Mouse (Mus musculus): Measurements from ENCODE around the gene Sspn. TPM values are rescaled to one million over a fixed set of nuclear protein-coding genes. Genes with fewer than 3 reads are reported as not detected.

Gene Sspn
- total and polyA plus RNA-seq, 3 experiments = not detected

DNA sequence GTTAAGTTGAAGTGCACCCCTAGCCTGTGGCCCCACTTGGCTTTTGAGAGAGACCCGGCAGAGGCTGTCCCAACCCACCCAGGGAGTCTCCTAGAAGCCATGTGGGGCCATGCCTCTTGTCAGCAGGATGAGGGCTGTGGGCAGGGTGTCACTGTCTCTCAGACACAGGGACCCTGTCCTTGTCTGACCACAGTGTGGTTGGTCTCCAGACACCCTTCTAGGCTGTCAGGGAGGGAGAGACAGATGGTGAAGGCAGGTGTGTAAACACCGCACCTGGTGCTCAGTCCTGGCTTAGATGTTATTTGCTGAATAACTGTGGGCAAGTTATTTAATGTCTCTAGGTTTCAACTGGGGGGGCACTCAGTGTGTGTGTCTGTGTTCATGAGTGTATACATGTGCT is 4.5 kb downstream of the Sspn start:
- no peak for TF ChIP-seq MAFK (IDR thresholded peaks at IDR 0.05; ENCODE audit: borderline replicate concordance, low read depth, low read length)
- no peak for TF ChIP-seq EP300 (IDR thresholded peaks at IDR 0.05; ENCODE audit: low read depth in 1 of 2, low read length in 2 of 2)
- TF ChIP-seq USF1 (IDR thresholded peaks at IDR 0.05; ENCODE audit: low read depth, low read length) = no peak
- no peak for TF ChIP-seq ETS1 (IDR thresholded peaks at IDR 0.05; ENCODE audit: low read depth, low read length)
- TF ChIP-seq CHD2 (IDR thresholded peaks at IDR 0.05; ENCODE audit: low read length) = no peak
- no peak for DNase-seq (ENCODE audit: low read depth, low spot score)
- Histone ChIP-seq H3K9ac (ENCODE audit: control insufficient read depth, low read depth, low read length, poor library complexity, severe bottlenecking) (no peak overlapping the region), H3K4me1 (ENCODE audit: control insufficient read depth in 1 of 2, insufficient read depth in 2 of 2, low read length in 2 of 2) (no peaks in the 10 kb centered on the region), H3K4me3 (ENCODE audit: control insufficient read depth in 1 of 2, insufficient read depth in 1 of 2, low read depth in 2 of 2, low read length in 2 of 2) (no peak overlapping the region), H3K36me3 (ENCODE audit: control insufficient read depth in 1 of 2, insufficient read depth in 2 of 2, low read length in 2 of 2) (no peaks in the 10 kb centered on the region), H3K27ac (ENCODE audit: control insufficient read depth, low read depth, low read length) (no peak overlapping the region), H3K9me3 (replicated peaks; ENCODE audit: insufficient read depth, low read length) (no peaks in the 10 kb centered on the region), H3K79me2 (ENCODE audit: control insufficient read depth, insufficient read depth, low read length, poor library complexity) (no peaks in the 10 kb centered on the region), H3K27me3 (ENCODE audit: control insufficient read depth in 1 of 2, insufficient read depth in 2 of 2, low read length in 2 of 2) (no peaks in the 10 kb centered on the region)

DNA sequence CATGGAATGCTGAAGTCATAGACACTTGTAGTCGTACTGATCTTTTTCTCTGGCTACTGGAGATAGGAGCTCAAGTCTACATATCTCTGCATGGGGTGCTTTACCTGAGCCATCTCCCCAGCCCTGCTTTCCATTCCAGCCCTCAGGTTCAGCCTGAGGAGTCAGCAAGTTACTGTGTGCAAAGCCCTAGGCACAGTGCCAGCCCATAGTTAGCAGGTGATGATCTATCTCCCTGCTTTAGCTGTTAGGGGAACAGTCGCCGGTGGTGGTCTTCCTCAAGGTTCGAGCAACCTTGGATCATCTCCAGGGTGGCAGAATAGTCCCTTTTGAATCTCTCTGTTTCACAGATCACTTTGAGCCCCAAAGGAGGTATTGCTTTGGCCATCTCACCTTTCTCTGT is 5.1 kb downstream of the Sspn start:
- H3K27me3 ChIP-seq (ENCODE audit: control insufficient read depth in 1 of 2, insufficient read depth in 2 of 2, low read length in 2 of 2) = no peaks in the 10 kb centered on the region
- no peak for DNase-seq (ENCODE audit: low read depth, low spot score)
- no peak for TF ChIP-seq ELF1 (IDR thresholded peaks at IDR 0.05; ENCODE audit: low read depth, low read length)
- no peak for TF ChIP-seq E2F4 (IDR thresholded peaks at IDR 0.05; ENCODE audit: borderline replicate concordance, low read depth, low read length)
- TF ChIP-seq POLR2AphosphoS5 (IDR thresholded peaks at IDR 0.05; ENCODE audit: borderline replicate concordance, low read depth, low read length) = no peak
- no peak for TF ChIP-seq BHLHE40 (IDR thresholded peaks at IDR 0.05; ENCODE audit: borderline replicate concordance, low read depth, low read length)
- TF ChIP-seq MEF2A (IDR thresholded peaks at IDR 0.05; ENCODE audit: extremely low read depth, insufficient replicate concordance, low read depth, low read length, poor library complexity, severe bottlenecking) = no peak
- no peak for TF ChIP-seq UBTF (IDR thresholded peaks at IDR 0.05; ENCODE audit: borderline replicate concordance, insufficient read depth, low read depth, low read length)
- TF ChIP-seq MAZ (IDR thresholded peaks at IDR 0.05; ENCODE audit: low read depth, low read length) = no peak
- no peak for TF ChIP-seq MXI1 (IDR thresholded peaks at IDR 0.05; ENCODE audit: low read depth, low read length)
- TF ChIP-seq ZC3H11A (IDR thresholded peaks at IDR 0.05; ENCODE audit: low read depth, low read length) = no peak
- TF ChIP-seq RAD21 (IDR thresholded peaks at IDR 0.05; ENCODE audit: low read depth, low read length) = no peak
- no peak for TF ChIP-seq USF2 (IDR thresholded peaks at IDR 0.05; ENCODE audit: borderline replicate concordance in 1 of 2, insufficient read depth in 1 of 2, low read depth in 1 of 2, low read length in 2 of 2)
- TF ChIP-seq MAX (IDR thresholded peaks at IDR 0.05; ENCODE audit: low read length) = no peak
- no peak for TF ChIP-seq CTCF (IDR thresholded peaks at IDR 0.05 in 2 of 3, conservative IDR thresholded peaks at IDR 0.05 in 1 of 3; ENCODE audit: control insufficient read depth in 1 of 3, insufficient read depth in 1 of 3, low read depth in 2 of 3, low read length in 3 of 3, poor library complexity in 1 of 3, severe bottlenecking in 1 of 3)
- no peak for TF ChIP-seq EP300 (IDR thresholded peaks at IDR 0.05; ENCODE audit: low read depth in 1 of 2, low read length in 2 of 2)
- TF ChIP-seq RCOR1 (IDR thresholded peaks at IDR 0.05; ENCODE audit: low read depth, low read length) = no peak
- no peak for TF ChIP-seq MYB (IDR thresholded peaks at IDR 0.05; ENCODE audit: low read depth, low read length)
- no peak overlapping the region for H3K4me3 ChIP-seq (ENCODE audit: control insufficient read depth in 1 of 2, insufficient read depth in 1 of 2, low read depth in 2 of 2, low read length in 2 of 2)
- no peaks in the 10 kb centered on the region for H3K36me3 ChIP-seq (ENCODE audit: control insufficient read depth in 1 of 2, insufficient read depth in 2 of 2, low read length in 2 of 2)
- H3K9ac ChIP-seq (ENCODE audit: control insufficient read depth, low read depth, low read length, poor library complexity, severe bottlenecking) = no peak overlapping the region
- no peaks in the 10 kb centered on the region for H3K79me2 ChIP-seq (ENCODE audit: control insufficient read depth, insufficient read depth, low read length, poor library complexity)
- H3K9me3 ChIP-seq (replicated peaks; ENCODE audit: insufficient read depth, low read length) = no peaks in the 10 kb centered on the region
- no peaks in the 10 kb centered on the region for H3K4me1 ChIP-seq (ENCODE audit: control insufficient read depth in 1 of 2, insufficient read depth in 2 of 2, low read length in 2 of 2)
- H3K27ac ChIP-seq (ENCODE audit: control insufficient read depth, low read depth, low read length) = no peak overlapping the region

Data from MEL (cell line).